Mouse (Mus musculus) myocyte (in vitro differentiated cells): ENCODE results near the gene Gm49395. TPM values are rescaled to one million over a fixed set of nuclear protein-coding genes. Genes with fewer than 3 reads are reported as not detected.

Experiments
- H3K27me3 ChIP-seq: one replicate; pipeline ENCODE4 v1.6.1; 2011; ENCODE audit not compliant: control insufficient read depth, insufficient read depth, insufficient read length
- H3K36me3 ChIP-seq: one replicate; pipeline ENCODE4 v1.6.1; 2011; ENCODE audit not compliant: control insufficient read depth, insufficient read depth
- H3K4me2 ChIP-seq: one replicate; pipeline ENCODE4 v1.6.1; 2011; ENCODE audit warnings: low read depth, control low read depth
- H3K4me3 ChIP-seq: one replicate; pipeline ENCODE4 v1.5.1; 2011; ENCODE audit warnings: mild to moderate bottlenecking, control low read depth, moderate library complexity
- H3K79me2 ChIP-seq: one replicate; pipeline ENCODE4 v1.6.1; 2011; ENCODE audit not compliant: control insufficient read depth, insufficient read depth
- H3ac ChIP-seq: one replicate; pipeline ENCODE4 v1.6.1; 2011; ENCODE audit not compliant: control insufficient read depth, insufficient read length
- CEBPB ChIP-seq: IDR thresholded peaks from 2 replicates; pipeline ENCODE4 v1.6.1; 2011; ENCODE audit warnings: mild to moderate bottlenecking, moderate library complexity; ENCODE audit not compliant: poor library complexity, insufficient read depth, severe bottlenecking
- E2F4 ChIP-seq: IDR thresholded peaks from one replicate; pipeline ENCODE4 v1.6.1; 2011; ENCODE audit warnings: mild to moderate bottlenecking, control low read depth, moderate library complexity; ENCODE audit not compliant: insufficient read depth
- MAX ChIP-seq: IDR thresholded peaks from one replicate; pipeline ENCODE4 v1.6.1; 2011; ENCODE audit warnings: low read depth, mild to moderate bottlenecking, control low read depth
- MYOD1 ChIP-seq, 3 experiments: IDR thresholded peaks; one replicate each; pipeline ENCODE4 v1.6.1; 2011; ENCODE audit warnings: control low read depth in 2 of 3, low read depth in 2 of 3, mild to moderate bottlenecking in 2 of 3, moderate library complexity in 1 of 3; ENCODE audit not compliant: insufficient read length in 2 of 3, control insufficient read depth in 1 of 3
- MYOG ChIP-seq, 3 experiments: IDR thresholded peaks; one replicate each; pipeline ENCODE4 v1.6.1; 2011; ENCODE audit warnings: control low read depth in 2 of 3, low read depth in 2 of 3, mild to moderate bottlenecking in 2 of 3; ENCODE audit not compliant: insufficient read length in 2 of 3, control insufficient read depth in 1 of 3, insufficient read depth in 1 of 3
- POLR2A ChIP-seq: IDR thresholded peaks from one replicate; pipeline ENCODE4 v1.6.1; 2011; ENCODE audit warnings: low read depth, mild to moderate bottlenecking, control low read depth, moderate library complexity; ENCODE audit not compliant: insufficient read length
- POLR2AphosphoS2 ChIP-seq: IDR thresholded peaks from one replicate; pipeline ENCODE4 v1.6.1; 2011; ENCODE audit warnings: low read depth, control low read depth; ENCODE audit not compliant: insufficient read length
- REST ChIP-seq: IDR thresholded peaks from one replicate; pipeline ENCODE4 v1.6.1; 2011; ENCODE audit warnings: mild to moderate bottlenecking, control low read depth, moderate library complexity; ENCODE audit not compliant: insufficient read depth, insufficient read length
- SRF ChIP-seq: IDR thresholded peaks from one replicate; pipeline ENCODE4 v1.6.1; 2011; ENCODE audit warnings: low read depth; ENCODE audit not compliant: control insufficient read depth, insufficient read length
- TCF12 ChIP-seq: IDR thresholded peaks from one replicate; pipeline ENCODE4 v1.6.1; 2011; ENCODE audit warnings: mild to moderate bottlenecking, control low read depth; ENCODE audit not compliant: poor library complexity, insufficient read depth, severe bottlenecking
- TCF3 ChIP-seq: IDR thresholded peaks from one replicate; pipeline ENCODE4 v1.6.1; 2011; ENCODE audit warnings: low read depth, control low read depth; ENCODE audit not compliant: insufficient read length
- USF1 ChIP-seq: IDR thresholded peaks from one replicate; pipeline ENCODE4 v1.6.1; 2011; ENCODE audit warnings: low read depth, mild to moderate bottlenecking, control low read depth, moderate library complexity
- polyA plus RNA-seq: library from polyadenylated mRNA; unstranded; fragments of >200 nt; fragmentation: generic; extraction: Trizol; gene quantifications from one replicate; pipeline ENCODE4 v1.2.1, GENCODE M21; 2012; ENCODE audit warnings: missing spikeins

The Gm49395 gene
- polyA plus RNA-seq: 0.23 TPM

GRCm38 (mm10) chr13:115101355-115102191, at the start of gene Gm49395, which contains the start of gene Itga1:
Gene Gm49395 (minus strand): TSS chr13:115101921.
Gene Itga1 (minus strand): TSS chr13:115101964.
- Histone ChIP-seq H3K36me3 (no peaks in the 10 kb centered on the region), H3K27me3 (peaks cover 4% of the 10 kb centered on the region), H3ac (no peak within 1 kb of the TSS), H3K79me2 (no peaks in the 10 kb centered on the region), H3K4me3 (peak within 1 kb of the TSS; percentile 28), H3K4me2 (peak within 1 kb of the TSS; percentile 92)
- no peak for TF ChIP-seq MYOG (IDR thresholded peaks at IDR 0.05; ENCODE audit: control insufficient read depth in 1 of 3, insufficient read depth in 1 of 3, insufficient read length in 2 of 3, low read depth in 2 of 3)
- TF ChIP-seq REST: no peak
- TF ChIP-seq POLR2A: no peak
- no peak for TF ChIP-seq USF1
- no peak for TF ChIP-seq MYOD1 (IDR thresholded peaks at IDR 0.05; ENCODE audit: control insufficient read depth in 1 of 3, insufficient read length in 2 of 3, low read depth in 2 of 3)
- TF ChIP-seq POLR2AphosphoS2: no peak
- TF ChIP-seq MAX: no peak
- TF ChIP-seq TCF12: no peak

DNA sequence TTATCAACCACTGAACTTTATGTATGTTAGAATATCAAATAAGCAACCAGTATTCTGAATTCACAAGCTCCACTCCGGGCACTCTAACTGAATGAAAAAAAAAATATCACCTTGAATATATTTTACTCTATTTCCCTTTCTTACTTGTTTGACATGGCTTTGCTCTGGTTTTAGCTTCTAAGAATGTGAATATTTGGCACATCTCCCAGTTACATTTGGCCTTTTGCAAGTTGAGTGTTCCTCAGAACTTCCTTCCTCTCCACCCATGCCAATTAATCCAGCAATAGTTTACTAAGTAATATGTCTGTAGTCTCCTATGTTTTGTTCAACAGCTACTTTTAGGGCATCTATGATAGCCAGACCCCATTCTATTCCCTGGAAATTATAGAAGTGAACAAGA, 48.9 kb upstream of the Gm49395 start:
- TF ChIP-seq MAX (no peak), POLR2A (no peak), USF1 (no peak), MYOD1 (IDR thresholded peaks at IDR 0.05; ENCODE audit: control insufficient read depth in 1 of 3, insufficient read length in 2 of 3, low read depth in 2 of 3) (no peak), POLR2AphosphoS2 (no peak), REST (no peak), TCF12 (no peak), SRF (no peak), TCF3 (no peak), MYOG (IDR thresholded peaks at IDR 0.05; ENCODE audit: control insufficient read depth in 1 of 3, insufficient read depth in 1 of 3, insufficient read length in 2 of 3, low read depth in 2 of 3) (no peak), CEBPB (no peak), E2F4 (no peak)
- Histone ChIP-seq H3K4me3 (no peak overlapping the region), H3ac (no peak overlapping the region), H3K4me2 (no peak overlapping the region), H3K36me3 (no peaks in the 10 kb centered on the region), H3K79me2 (no peaks in the 10 kb centered on the region), H3K27me3 (no peaks in the 10 kb centered on the region)

DNA sequence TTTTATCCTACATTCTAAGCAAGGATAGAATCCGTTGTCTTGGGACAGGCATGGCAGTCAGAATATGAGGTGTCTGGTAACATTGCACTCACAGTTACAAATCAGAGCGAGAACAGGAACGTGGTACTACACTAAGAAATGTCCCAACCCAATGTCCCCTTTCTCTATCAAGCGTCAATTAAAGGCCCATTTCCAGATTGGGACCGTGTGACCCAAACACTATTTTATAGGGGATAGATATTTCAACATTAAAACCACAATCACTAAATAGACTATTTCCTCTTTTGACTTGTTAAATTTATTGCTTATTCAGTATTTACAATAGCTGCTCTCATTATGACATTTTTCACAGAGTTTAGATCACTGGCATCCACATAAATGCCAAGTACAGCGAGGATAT, 48.1 kb upstream of the Gm49395 start:
- Histone ChIP-seq H3ac (no peak overlapping the region), H3K4me2 (no peak overlapping the region), H3K79me2 (no peaks in the 10 kb centered on the region), H3K36me3 (no peaks in the 10 kb centered on the region), H3K4me3 (no peak overlapping the region), H3K27me3 (no peaks in the 10 kb centered on the region)
- TF ChIP-seq USF1: no peak
- TF ChIP-seq TCF12: no peak
- no peak for TF ChIP-seq MAX
- TF ChIP-seq CEBPB: no peak
- TF ChIP-seq REST: no peak
- no peak for TF ChIP-seq TCF3
- no peak for TF ChIP-seq POLR2AphosphoS2
- TF ChIP-seq E2F4: no peak
- no peak for TF ChIP-seq MYOD1 (IDR thresholded peaks at IDR 0.05; ENCODE audit: control insufficient read depth in 1 of 3, insufficient read length in 2 of 3, low read depth in 2 of 3)
- TF ChIP-seq MYOG (IDR thresholded peaks at IDR 0.05; ENCODE audit: control insufficient read depth in 1 of 3, insufficient read depth in 1 of 3, insufficient read length in 2 of 3, low read depth in 2 of 3): no peak
- TF ChIP-seq POLR2A: no peak
- no peak for TF ChIP-seq SRF

DNA sequence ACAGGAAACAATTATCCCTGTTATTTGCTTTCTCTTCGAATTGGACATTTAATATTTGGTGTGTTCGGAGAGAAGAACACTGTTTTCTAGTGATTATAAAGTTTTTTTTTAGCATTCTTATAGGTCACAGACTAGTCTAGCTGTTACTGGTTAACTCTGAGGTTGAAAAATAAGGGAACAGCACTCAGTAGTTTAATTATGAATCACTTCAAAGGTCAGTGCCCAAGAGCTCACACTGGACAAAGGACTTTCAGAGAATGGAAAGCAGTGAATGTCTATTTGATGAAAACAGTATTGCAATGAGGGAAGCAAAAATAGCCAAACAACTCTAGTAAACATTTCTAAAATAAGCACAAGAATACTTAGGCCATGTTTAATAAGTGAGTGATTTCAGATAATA, 41.9 kb upstream of the Gm49395 start:
- no peak for TF ChIP-seq TCF12
- no peak for TF ChIP-seq CEBPB
- no peak for TF ChIP-seq TCF3
- TF ChIP-seq MYOD1 (IDR thresholded peaks at IDR 0.05; ENCODE audit: control insufficient read depth in 1 of 3, insufficient read length in 2 of 3, low read depth in 2 of 3): no peak
- no peak for TF ChIP-seq POLR2AphosphoS2
- TF ChIP-seq E2F4: no peak
- TF ChIP-seq USF1: no peak
- no peak for TF ChIP-seq MAX
- TF ChIP-seq MYOG (IDR thresholded peaks at IDR 0.05; ENCODE audit: control insufficient read depth in 1 of 3, insufficient read depth in 1 of 3, insufficient read length in 2 of 3, low read depth in 2 of 3): no peak
- TF ChIP-seq POLR2A: no peak
- TF ChIP-seq REST: no peak
- no peak for TF ChIP-seq SRF
- H3K36me3 ChIP-seq: no peaks in the 10 kb centered on the region
- H3ac ChIP-seq: no peak overlapping the region
- no peak overlapping the region for H3K4me2 ChIP-seq
- H3K27me3 ChIP-seq: no peaks in the 10 kb centered on the region
- H3K79me2 ChIP-seq: no peaks in the 10 kb centered on the region
- H3K4me3 ChIP-seq: no peak overlapping the region
